Mouse (Mus musculus) intestine, postnatal 0 days (tissue): ENCODE results near the gene Cntnap1. TPM values are rescaled to one million over a fixed set of nuclear protein-coding genes. Genes with fewer than 3 reads are reported as not detected.

Experiments used
- ATAC-seq: fragments of 200-750 bp; cut with Nextera tagmentation; 2 replicates; pipeline ENCODE4 v1.8.0; 2017; ENCODE audit warnings: mild to moderate bottlenecking, moderate TSS enrichment, moderate library complexity
- H3K27ac ChIP-seq: fragments of 300-500 bp; sonication (generic); 2 replicates; pipeline ENCODE4 v1.5.1; 2014; ENCODE audit warnings: mild to moderate bottlenecking, low read depth, low read length, moderate library complexity
- H3K27me3 ChIP-seq: fragments of 300-500 bp; sonication (generic); replicated peaks from 2 replicates; pipeline ENCODE4 v1.6.1; 2014; ENCODE audit warnings: low read length, mixed read lengths; ENCODE audit not compliant: control insufficient read depth, insufficient read depth
- H3K36me3 ChIP-seq: fragments of 300-500 bp; sonication (generic); 2 replicates; pipeline ENCODE4 v1.6.1; 2014; ENCODE audit warnings: mild to moderate bottlenecking, moderate library complexity; ENCODE audit not compliant: control insufficient read depth, insufficient read depth
- H3K4me1 ChIP-seq: fragments of 300-500 bp; sonication (generic); replicated peaks from 2 replicates; pipeline ENCODE4 v1.6.1; 2014; ENCODE audit warnings: antibody characterized with exemption, low read length, mixed read lengths; ENCODE audit not compliant: control insufficient read depth, insufficient read depth
- H3K4me2 ChIP-seq: fragments of 300-500 bp; sonication (generic); replicated peaks from 2 replicates; pipeline ENCODE4 v1.6.1; 2014; ENCODE audit warnings: low read depth, mild to moderate bottlenecking, moderate library complexity
- H3K4me3 ChIP-seq: fragments of 300-500 bp; sonication (generic); 2 replicates; pipeline ENCODE4 v1.5.1; 2014; ENCODE audit warnings: low read depth, low read length
- H3K9ac ChIP-seq: fragments of 300-500 bp; sonication (generic); 2 replicates; pipeline ENCODE4 v1.6.1; 2014; ENCODE audit warnings: mild to moderate bottlenecking, low read depth, low read length
- H3K9me3 ChIP-seq: fragments of 300-500 bp; sonication (generic); 2 replicates; pipeline ENCODE4 v1.6.1; 2016; ENCODE audit warnings: mixed run types; ENCODE audit not compliant: control insufficient read depth
- CTCF ChIP-seq: sonication (generic); IDR thresholded peaks from 2 replicates; pipeline ENCODE4 v1.5.1; 2016; ENCODE audit warnings: low read depth, mild to moderate bottlenecking, control low read depth, antibody characterized with exemption, moderate library complexity
- WGBS: fragments of 180-500 bp; shearing (Covaris S2); extraction: QIAGEN DNeasy Blood & Tissue Kit; methylation state at CpG from one replicate; pipeline ENCODE4 v1.1.7; 2014; 5-methylcytosine and 5-hydroxymethylcytosine counted together
- polyA plus RNA-seq: library from polyadenylated mRNA; unstranded; fragments of >200 nt; fragmentation: Nextera tagmentation; extraction: Ambion mirVana; gene quantifications from 2 replicates; pipeline ENCODE4 v1.2.1, GENCODE M21; 2015

The Cntnap1 gene
- polyA plus RNA-seq, 1 experiment from 2014 or later, result 6.0 TPM

DNA sequence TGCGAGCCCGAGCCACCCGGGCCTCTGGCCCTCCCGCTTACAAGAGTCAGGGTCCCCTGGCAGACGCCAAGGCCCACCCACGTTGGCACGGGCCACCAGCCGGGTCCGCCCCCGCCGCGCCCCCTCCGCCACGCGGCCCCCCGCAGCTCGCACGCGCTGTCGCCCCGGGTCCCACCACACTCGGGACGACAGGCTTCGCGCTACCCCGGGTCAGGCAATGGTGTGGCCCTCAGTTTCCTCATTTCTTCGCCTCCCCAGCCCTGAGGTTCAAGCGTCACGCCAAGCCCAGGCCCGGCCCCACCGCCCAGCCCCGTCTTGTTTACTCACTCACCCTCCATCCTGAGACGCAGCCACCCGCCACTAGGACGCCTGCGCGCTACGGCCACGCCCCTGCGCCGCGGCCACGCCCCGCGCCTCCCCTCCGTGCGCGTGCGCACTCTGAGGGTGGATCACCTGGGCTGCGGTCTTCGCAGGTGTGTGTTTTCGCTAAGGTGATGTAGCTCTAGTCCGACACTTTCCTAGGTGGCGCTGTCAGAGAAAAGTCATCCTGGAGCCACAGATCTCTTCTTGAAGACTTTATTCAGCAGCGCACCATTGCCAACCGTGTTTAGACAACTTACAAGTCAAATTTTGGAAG lies 55.9 kb downstream of the Cntnap1 start, which contains the start of gene Ezh1:
TSS of gene Ezh1 (minus strand) at position 399 of the 637 bp plus-strand sequence.
- H3K4me2 ChIP-seq, result peak within 1 kb of the TSS; percentile 90
- peak within 1 kb of the TSS; percentile 79 for H3K9ac ChIP-seq
- no peaks in the 10 kb centered on the region for H3K36me3 ChIP-seq
- no peaks in the 10 kb centered on the region for H3K27me3 ChIP-seq
- peaks cover 2% of the 10 kb centered on the region; the same call in 1 of the 2 replicates for H3K4me1 ChIP-seq
- peak within 1 kb of the TSS; percentile 65 for H3K27ac ChIP-seq
- WGBS, result under 1% methylated on average over 54 of the region's 56 CpGs
- peak; percentile 95 for ATAC-seq
- peak within 1 kb of the TSS; percentile 76 for H3K4me3 ChIP-seq
- peak; percentile 79 for TF ChIP-seq CTCF
- H3K9me3 ChIP-seq, result no peaks in the 10 kb centered on the region

DNA sequence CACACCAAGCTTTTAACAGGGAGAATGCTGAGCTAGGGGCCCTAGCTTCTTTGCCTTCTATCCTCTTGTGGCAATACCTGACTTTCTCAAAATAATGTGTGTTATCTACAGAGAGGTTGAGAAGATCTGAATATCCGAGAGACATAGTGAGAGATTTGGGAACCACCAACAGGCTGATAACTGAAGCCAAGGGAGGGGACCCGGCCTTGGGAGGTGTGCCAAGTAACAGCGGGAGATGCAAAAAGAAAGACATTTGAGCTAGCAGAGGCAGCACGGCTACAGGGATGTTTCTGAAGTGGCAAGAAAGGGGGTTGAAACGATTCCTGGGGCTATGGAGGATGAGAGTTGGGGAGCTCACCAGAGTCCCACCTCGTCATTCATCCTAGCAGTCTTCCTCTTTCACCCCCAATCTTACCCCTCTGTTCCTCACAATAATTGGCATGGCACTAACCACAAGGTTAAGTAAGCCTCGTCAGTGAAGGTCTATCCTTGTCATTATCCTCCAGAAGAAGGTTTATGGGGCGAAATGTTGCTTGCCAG lies 59.1 kb downstream of the Cntnap1 start:
- 51% methylated on average over 8 of the region's 8 CpGs for WGBS
- H3K27me3 ChIP-seq, result no peaks in the 10 kb centered on the region
- no peak for TF ChIP-seq CTCF
- H3K4me3 ChIP-seq, result no peak overlapping the region
- H3K27ac ChIP-seq, result 0 out of 2 replicates have a peak overlapping the region, but pooled peaks have one; percentile 22
- no peaks in the 10 kb centered on the region for H3K36me3 ChIP-seq
- H3K4me1 ChIP-seq, result no peaks in the 10 kb centered on the region; the same call in 1 of the 2 replicates
- H3K9me3 ChIP-seq, result no peaks in the 10 kb centered on the region
- ATAC-seq, result no peak
- no peak overlapping the region for H3K4me2 ChIP-seq
- no peak overlapping the region for H3K9ac ChIP-seq

DNA sequence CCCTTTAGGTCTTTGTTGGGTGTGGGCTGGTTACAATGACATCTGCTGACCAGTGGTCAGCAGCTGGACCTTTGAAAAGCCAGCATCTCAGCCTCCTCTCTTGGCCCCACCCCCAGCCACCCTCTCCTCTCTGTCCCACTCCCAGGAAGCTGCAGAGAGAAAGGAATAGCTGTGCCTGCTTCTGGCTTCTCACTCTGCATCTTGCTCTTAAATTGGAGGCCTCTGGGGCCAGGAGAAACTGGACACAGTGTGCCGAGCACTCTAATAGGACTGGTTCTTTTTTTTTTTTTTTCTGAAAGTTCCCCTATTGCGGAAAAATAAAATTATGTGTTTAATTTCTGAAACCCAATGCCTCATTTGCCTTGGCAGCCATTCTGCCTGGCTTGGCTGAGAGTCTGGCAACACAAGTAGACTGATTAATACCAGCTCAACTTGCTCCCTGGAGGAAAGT lies 59.8 kb downstream of the Cntnap1 start:
- Histone ChIP-seq H3K9me3 (no peaks in the 10 kb centered on the region), H3K36me3 (no peaks in the 10 kb centered on the region), H3K4me3 (no peak overlapping the region), H3K27ac (peak overlapping the region; percentile 71; the same call in 1 of the 2 replicates), H3K9ac (no peak overlapping the region), H3K4me2 (no peak overlapping the region), H3K27me3 (no peaks in the 10 kb centered on the region), H3K4me1 (no peaks in the 10 kb centered on the region; the same call in 1 of the 2 replicates)
- WGBS, result 30% methylated on average over 2 of the region's 2 CpGs
- no peak for ATAC-seq
- TF ChIP-seq CTCF, result no peak

DNA sequence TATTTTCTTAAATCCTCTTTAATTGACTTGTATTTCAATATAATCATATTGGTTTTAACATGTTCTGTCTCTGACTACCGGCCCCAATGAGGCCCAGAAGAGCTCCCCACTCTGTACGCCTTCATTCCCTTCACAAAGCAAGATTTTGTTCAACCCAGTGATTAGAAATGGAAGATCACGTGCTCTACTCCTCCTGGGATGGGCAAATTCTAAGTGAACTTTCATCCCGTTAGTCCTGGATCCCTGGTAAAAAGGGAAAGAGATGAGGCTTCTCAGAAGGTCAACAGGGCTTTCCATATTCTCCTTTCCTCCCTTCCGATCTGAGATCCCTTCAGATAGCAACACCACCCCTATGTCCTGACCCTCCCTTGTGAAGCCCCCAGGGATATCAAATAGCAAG lies 60.2 kb downstream of the Cntnap1 start:
- H3K9ac ChIP-seq, result no peak overlapping the region
- H3K27ac ChIP-seq, result peak overlapping the region; percentile 71
- TF ChIP-seq CTCF, result no peak
- H3K36me3 ChIP-seq, result no peaks in the 10 kb centered on the region
- H3K4me2 ChIP-seq, result peak overlapping the region; percentile 61
- H3K4me3 ChIP-seq, result no peak overlapping the region
- H3K27me3 ChIP-seq, result no peaks in the 10 kb centered on the region
- 18% methylated on average over 5 of the region's 5 CpGs for WGBS
- H3K9me3 ChIP-seq, result no peaks in the 10 kb centered on the region
- no peaks in the 10 kb centered on the region; the same call in 1 of the 2 replicates for H3K4me1 ChIP-seq
- no peak for ATAC-seq

DNA sequence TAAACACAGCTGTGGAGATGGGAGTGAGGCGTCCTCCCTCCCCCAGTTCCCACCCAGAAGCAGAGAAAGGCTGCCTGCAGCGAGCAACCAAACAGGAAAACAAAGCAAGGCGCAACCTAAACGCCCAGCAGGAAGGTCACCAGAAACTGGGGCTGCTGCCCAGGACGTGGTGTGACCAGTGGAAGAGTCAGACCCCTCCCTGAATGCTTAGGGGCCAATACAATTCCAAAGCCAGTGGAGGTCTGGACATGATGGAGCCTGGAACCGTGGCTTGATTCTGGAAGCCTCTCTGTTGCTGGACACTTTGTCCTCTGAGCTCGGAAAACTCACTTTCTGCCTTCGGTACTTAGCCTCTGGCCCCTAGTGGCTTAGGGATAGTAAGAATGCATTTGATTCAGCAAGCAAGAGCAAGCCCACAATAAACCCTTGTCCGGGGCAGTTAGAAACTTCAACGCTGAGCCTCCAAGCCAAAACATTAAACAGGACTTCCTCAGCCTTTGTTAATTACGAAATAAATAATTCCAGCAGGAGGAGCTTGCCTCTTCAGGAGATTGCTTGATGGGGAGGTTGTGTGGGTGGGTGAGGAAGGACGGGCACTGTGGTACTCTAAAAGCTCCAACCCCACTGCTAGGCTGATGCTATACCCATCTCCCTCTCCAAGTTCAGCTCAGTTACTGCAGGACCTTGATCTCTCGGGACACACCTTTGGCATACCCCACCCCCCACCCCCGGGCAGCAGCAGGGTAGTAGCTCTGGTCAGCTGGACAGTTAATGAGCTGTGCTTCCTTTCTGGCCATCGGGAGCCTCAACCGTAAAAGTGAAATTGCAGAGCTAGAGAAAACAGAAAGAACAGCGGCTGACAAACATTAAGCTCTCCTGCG lies 60.9 kb downstream of the Cntnap1 start:
- ATAC-seq, result no peak
- H3K9me3 ChIP-seq, result no peaks in the 10 kb centered on the region
- H3K9ac ChIP-seq, result peak overlapping the region; percentile 34; the same call in 1 of the 2 replicates
- H3K4me3 ChIP-seq, result peak overlapping the region; percentile 32
- H3K4me2 ChIP-seq, result peak overlapping the region; percentile 61
- TF ChIP-seq CTCF, result peak; percentile 11; the same call in 1 of the 2 replicates
- no peaks in the 10 kb centered on the region; the same call in 1 of the 2 replicates for H3K4me1 ChIP-seq
- no peaks in the 10 kb centered on the region for H3K27me3 ChIP-seq
- WGBS, result 8% methylated on average over 18 of the region's 18 CpGs
- H3K36me3 ChIP-seq, result no peaks in the 10 kb centered on the region
- peak overlapping the region; percentile 71 for H3K27ac ChIP-seq
